Mouse (Mus musculus): ENCODE measurements around the gene Rsad2.

GRCm38 (mm10) chr12:26454682-26455081, 1.6 kb downstream of the Rsad2 start:
- TF ChIP-seq CTCF (IDR thresholded peaks at IDR 0.05; ENCODE audit: control insufficient read depth, insufficient read depth, insufficient read length) (no peak), MYOD1 (IDR thresholded peaks at IDR 0.05; ENCODE audit: control insufficient read depth, insufficient read length, low read depth) (no peak)

Data from C2C12 (cell line).